Mouse (Mus musculus): Measurements from ENCODE around the gene Tnrc6b. TPM values are rescaled to one million over a fixed set of nuclear protein-coding genes. Genes with fewer than 3 reads are reported as not detected.

Gene Tnrc6b
- polyA plus RNA-seq, 1 experiment from 2014 or later, result 62.5 TPM

DNA sequence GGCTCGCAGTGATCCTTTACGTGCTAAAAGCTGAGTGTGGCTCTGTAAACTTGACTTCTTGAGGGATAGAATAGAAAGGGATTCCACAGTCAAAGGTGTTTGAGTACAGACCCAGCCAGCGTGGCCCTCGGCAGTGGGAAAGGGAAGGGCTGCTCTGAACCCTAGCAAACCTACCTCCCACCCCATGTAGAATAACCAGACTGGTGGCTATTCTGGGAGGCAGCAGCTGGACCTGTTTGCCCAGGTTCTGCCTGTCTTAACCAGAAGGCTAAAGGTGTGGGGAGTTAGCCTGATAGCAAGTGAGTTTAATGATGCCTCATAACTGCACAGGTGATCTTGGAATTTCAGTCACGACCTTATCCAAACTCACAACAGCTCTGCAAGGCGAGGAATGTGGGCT, 28.0 kb upstream of the Tnrc6b start:
- H3K4me3 ChIP-seq (replicated peaks), result no peak overlapping the region
- H3K9me3 ChIP-seq, result no peaks in the 10 kb centered on the region
- H3K9ac ChIP-seq, result no peak overlapping the region
- H3K36me3 ChIP-seq (replicated peaks), result no peaks in the 10 kb centered on the region
- peaks cover 39% of the 10 kb centered on the region for H3K4me1 ChIP-seq
- H3K27me3 ChIP-seq, result peaks cover 12% of the 10 kb centered on the region; the same call in 1 of the 2 replicates
- WGBS, result 88% methylated on average over 6 of the region's 6 CpGs
- no peak overlapping the region for H3K4me2 ChIP-seq
- no peak overlapping the region for H3K27ac ChIP-seq
- ATAC-seq (ENCODE audit: low FRiP score), result no peak

DNA sequence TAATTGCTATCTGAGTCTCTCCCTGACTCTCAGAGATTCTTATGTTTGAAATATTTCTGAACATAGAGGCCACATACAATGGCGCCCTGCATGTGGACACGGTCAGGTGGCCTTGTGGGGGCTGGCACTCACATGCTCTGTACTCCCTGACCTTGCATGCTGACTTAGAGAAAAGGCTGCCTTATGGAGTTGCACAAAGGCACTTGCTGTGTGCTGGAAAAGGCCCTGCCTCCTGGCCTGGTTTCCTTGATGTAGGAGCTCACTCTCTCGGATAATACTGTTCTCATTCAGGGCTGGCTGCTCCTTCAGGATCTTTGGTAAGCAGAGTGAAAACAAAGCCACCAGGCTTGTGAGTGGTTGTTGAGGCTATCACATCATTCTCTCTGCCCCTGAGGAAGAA, 27.1 kb upstream of the Tnrc6b start:
- no peaks in the 10 kb centered on the region for H3K36me3 ChIP-seq (replicated peaks)
- WGBS, result 47% methylated on average over 3 of the region's 3 CpGs
- H3K4me3 ChIP-seq (replicated peaks), result no peak overlapping the region
- ATAC-seq (ENCODE audit: low FRiP score), result no peak
- no peak overlapping the region for H3K27ac ChIP-seq
- peaks cover 12% of the 10 kb centered on the region; the same call in 1 of the 2 replicates for H3K27me3 ChIP-seq
- peaks cover 39% of the 10 kb centered on the region for H3K4me1 ChIP-seq
- no peak overlapping the region for H3K9ac ChIP-seq
- no peaks in the 10 kb centered on the region for H3K9me3 ChIP-seq
- no peak overlapping the region for H3K4me2 ChIP-seq

DNA sequence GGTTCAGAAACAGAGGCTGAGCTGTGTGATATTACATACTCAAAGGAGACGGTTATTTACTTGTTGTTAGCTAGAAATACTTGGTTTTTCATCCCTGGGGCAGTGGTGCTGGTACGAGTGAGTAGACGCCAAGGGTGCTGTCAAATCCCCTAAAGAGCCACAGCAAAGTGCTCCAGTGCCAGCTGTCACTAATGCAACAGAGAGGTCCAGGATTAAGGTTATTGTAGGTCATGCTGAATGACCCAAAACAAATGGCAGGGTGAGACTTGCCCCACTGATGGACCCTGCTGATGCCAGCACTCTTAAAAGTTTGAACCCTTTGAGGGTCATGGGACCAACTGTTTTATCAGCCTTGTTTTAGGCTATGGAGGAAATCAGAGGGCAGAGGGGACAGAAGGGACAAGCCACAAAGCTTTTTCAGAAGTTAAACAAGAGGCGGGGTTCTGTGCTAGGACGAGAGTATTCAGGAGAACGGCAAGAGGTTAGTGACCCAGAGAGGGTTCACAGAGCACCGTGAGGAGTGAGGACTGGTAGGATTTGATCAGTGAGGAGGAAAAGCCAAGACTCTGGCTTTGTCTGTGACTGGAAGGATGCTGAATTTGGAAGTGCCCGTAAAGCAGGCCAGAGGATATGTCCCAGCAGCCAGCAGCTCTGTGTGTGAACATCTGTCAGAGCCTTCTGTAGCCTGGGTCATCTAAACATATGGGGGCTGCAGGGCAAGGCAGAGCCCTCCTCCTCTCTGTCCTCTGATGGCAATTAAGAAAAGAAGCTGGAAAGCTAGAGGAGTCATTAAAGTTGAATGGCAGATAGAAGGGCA, 26.1 kb upstream of the Tnrc6b start:
- Histone ChIP-seq H3K9me3 (no peaks in the 10 kb centered on the region), H3K27me3 (peaks cover 15% of the 10 kb centered on the region; the same call in 1 of the 2 replicates), H3K4me2 (no peak overlapping the region), H3K9ac (no peak overlapping the region), H3K4me1 (peaks cover 32% of the 10 kb centered on the region), H3K4me3 (replicated peaks) (no peak overlapping the region), H3K27ac (peak overlapping the region; percentile 61; the same call in 1 of the 2 replicates), H3K36me3 (replicated peaks) (no peaks in the 10 kb centered on the region)
- WGBS, result 18% methylated on average over 8 of the region's 8 CpGs
- ATAC-seq (ENCODE audit: low FRiP score), result peak; percentile 9; the same call in 1 of the 2 replicates

DNA sequence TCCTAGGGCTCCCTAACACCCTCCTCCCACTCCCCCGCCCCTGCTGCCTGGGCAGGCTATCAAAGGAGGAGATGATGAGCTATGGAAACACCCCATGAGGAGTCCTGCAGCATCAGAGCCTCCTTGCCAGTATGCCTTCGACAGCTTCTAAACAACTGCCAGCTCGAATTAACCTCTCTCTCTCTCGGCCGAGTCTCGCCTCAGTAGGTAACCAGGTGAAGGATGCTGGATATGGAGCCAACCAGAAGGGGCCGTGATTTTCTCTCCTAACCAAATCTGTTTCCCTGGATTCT, 25.6 kb upstream of the Tnrc6b start:
- no peaks in the 10 kb centered on the region for H3K36me3 ChIP-seq (replicated peaks)
- peak; percentile 67 for ATAC-seq (ENCODE audit: low FRiP score)
- WGBS, result 40% methylated on average over 7 of the region's 7 CpGs
- H3K27me3 ChIP-seq, result peaks cover 17% of the 10 kb centered on the region; the same call in 1 of the 2 replicates
- no peaks in the 10 kb centered on the region for H3K9me3 ChIP-seq
- H3K9ac ChIP-seq, result no peak overlapping the region
- H3K4me3 ChIP-seq (replicated peaks), result no peak overlapping the region
- H3K4me1 ChIP-seq, result peaks cover 30% of the 10 kb centered on the region
- no peak overlapping the region for H3K4me2 ChIP-seq
- peak overlapping the region; percentile 61; the same call in 1 of the 2 replicates for H3K27ac ChIP-seq

DNA sequence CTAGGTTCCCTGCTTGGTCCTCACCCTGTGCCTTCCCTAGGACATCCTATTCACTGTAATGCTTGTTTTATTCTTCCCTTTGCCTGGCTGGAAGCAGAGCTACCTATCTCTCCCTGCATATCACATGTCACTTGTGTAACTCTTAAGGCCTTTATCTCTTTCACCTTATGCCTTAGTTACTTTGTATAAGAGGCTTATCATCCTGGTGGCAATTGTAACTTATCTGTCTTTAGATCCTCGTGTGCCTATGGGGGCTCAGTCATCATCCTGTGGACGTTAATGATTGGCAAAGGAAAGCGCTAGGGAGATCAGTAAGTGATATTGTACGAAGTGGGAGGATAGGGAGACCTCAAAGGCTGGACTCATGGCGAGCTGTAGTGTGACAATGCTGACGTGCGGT, 22.6 kb upstream of the Tnrc6b start:
- Histone ChIP-seq H3K9me3 (no peaks in the 10 kb centered on the region), H3K4me2 (no peak overlapping the region), H3K36me3 (replicated peaks) (no peaks in the 10 kb centered on the region), H3K27me3 (peaks cover 19% of the 10 kb centered on the region; the same call in 1 of the 2 replicates), H3K4me1 (peaks cover 38% of the 10 kb centered on the region), H3K27ac (no peak overlapping the region), H3K9ac (no peak overlapping the region), H3K4me3 (replicated peaks) (no peak overlapping the region)
- ATAC-seq (ENCODE audit: low FRiP score), result no peak
- 74% methylated on average over 7 of the region's 7 CpGs for WGBS

DNA sequence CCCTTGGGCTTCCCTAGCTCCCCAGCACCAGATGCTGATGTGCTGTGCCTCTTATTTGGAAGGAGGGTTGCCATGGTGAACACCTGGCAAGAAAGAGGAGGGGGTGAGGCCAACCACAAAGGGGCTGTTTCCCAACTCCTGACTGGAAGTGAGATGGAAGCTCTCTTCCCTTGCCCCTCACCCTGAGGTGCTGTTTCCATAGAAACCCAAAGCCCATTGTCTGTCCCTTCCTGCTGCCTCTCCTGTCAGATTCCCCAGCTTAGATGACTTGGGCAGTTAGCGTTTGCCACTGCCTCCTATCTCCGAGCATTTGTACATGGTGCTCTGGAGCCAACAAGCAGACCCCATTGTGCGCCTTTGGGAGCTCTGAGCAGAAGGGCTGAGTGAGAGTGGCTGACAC, 17.6 kb upstream of the Tnrc6b start:
- Histone ChIP-seq H3K4me1 (peaks cover 27% of the 10 kb centered on the region), H3K4me2 (no peak overlapping the region), H3K27ac (no peak overlapping the region), H3K36me3 (replicated peaks) (no peaks in the 10 kb centered on the region), H3K4me3 (replicated peaks) (no peak overlapping the region), H3K9me3 (no peaks in the 10 kb centered on the region), H3K27me3 (peaks cover 29% of the 10 kb centered on the region), H3K9ac (no peak overlapping the region; the same call in 1 of the 2 replicates)
- WGBS, result 22% methylated on average over 3 of the region's 3 CpGs
- ATAC-seq (ENCODE audit: low FRiP score), result no peak

DNA sequence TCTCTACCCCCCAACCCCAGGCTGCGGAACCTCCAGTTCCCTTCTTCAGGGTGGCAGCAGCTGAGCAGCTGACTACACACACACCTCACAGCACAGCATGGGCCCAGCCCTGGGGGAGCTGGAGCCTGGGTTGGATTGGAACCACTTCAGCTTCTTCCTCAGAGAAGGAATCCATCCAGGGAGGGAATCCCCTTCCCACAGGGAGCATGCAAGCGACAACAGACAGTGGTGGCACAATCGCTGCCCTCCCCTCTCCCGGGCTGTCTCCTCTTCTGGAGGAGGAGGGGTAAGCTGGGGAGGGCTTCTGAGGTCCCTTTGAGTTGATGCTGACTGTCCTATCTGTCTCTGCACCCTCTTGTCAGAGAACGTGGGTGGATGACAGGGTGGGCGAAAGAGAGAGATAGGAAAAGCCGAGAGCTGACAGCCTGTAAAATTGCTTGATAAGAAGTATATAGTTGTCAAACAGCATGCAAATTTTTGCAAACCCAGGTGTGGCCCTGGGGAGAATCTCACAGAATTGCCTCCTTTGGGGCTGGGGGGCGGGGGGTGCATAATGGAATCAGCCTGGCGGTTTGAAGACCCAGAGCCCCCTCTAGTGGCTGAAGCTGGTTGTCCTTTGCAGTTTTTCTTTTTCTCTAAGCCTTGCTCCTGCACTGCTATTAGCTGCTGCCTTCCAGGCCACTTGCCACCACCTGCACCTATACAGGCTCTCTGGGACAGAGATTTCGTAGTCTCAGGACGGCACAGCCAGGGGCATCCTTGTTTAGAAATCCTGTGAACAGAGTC, 16.8 kb upstream of the Tnrc6b start:
- Histone ChIP-seq H3K4me2 (peak overlapping the region; percentile 22), H3K27me3 (peaks cover 33% of the 10 kb centered on the region), H3K36me3 (replicated peaks) (no peaks in the 10 kb centered on the region), H3K9ac (no peak overlapping the region; the same call in 1 of the 2 replicates), H3K4me3 (replicated peaks) (no peak overlapping the region), H3K9me3 (no peaks in the 10 kb centered on the region), H3K27ac (no peak overlapping the region), H3K4me1 (peaks cover 27% of the 10 kb centered on the region)
- peak; percentile 30; the same call in 1 of the 2 replicates for ATAC-seq (ENCODE audit: low FRiP score)
- WGBS, result 24% methylated on average over 11 of the region's 11 CpGs

DNA sequence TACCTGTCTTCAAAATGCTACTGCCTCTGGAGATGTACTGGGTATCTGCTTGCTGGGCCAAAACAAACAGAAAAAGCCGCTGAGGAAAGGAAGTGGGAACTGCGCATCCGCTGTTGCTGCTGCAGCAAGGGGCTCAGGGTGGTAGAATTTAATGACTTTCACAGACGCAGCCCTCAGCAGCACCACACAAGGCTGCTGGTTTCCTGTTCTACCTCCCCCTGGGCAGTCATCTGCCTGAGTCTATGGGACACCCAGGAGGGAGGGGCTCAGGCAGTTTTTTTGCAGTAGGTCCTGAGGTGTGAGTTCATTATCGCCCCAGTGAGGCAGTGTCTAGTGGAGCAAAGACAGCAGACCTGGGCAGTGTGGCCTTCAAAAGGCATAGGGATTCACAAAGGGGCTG, 13.5 kb upstream of the Tnrc6b start:
- peaks cover 27% of the 10 kb centered on the region for H3K4me1 ChIP-seq
- ATAC-seq (ENCODE audit: low FRiP score), result no peak
- 0 out of 2 replicates have a peak overlapping the region, but pooled peaks have one; percentile 6 for H3K27ac ChIP-seq
- no peaks in the 10 kb centered on the region for H3K9me3 ChIP-seq
- WGBS, result 72% methylated on average over 5 of the region's 5 CpGs
- peaks cover 23% of the 10 kb centered on the region for H3K27me3 ChIP-seq
- no peak overlapping the region for H3K4me2 ChIP-seq
- H3K36me3 ChIP-seq (replicated peaks), result no peaks in the 10 kb centered on the region
- H3K4me3 ChIP-seq (replicated peaks), result no peak overlapping the region
- no peak overlapping the region for H3K9ac ChIP-seq

DNA sequence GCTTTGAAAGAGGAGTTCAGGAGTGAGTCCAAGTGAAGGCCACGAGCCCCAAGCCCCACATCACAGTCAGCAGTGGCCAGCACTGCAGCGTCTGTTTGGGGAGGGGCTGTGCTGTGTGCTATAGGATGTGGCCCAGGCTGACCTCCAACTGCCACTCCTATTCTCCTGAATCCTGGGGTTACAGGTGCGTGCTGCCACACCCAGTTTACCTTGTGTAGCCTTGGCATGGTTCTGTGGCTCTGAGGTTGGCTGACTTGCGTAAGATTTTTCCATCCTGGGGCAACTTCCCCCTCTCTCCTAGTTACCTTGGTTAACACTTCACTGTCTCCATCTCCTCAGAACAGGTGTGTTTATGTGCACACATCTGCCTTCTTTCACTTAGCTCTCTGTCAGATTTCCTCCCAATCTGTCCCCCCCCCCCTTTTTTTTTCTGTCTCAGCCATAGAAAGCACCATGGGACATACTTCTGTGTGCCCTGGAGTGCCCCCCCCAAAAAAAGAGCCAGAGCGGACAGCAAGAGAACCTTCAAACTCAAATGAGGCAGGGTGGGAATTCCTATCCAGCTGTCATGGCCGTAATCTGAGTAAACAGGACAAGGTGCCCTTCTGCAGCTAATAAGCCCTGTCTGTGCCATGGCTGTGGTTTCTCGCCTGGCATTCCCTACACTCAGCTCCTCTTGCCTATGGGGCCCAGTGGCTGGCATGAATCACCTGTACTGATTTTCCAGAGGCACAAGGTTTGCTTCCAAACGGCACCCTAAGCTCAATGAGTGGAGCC, 9.4 kb upstream of the Tnrc6b start:
- Histone ChIP-seq H3K9me3 (no peaks in the 10 kb centered on the region), H3K4me1 (peaks cover 21% of the 10 kb centered on the region), H3K27me3 (peaks cover 12% of the 10 kb centered on the region), H3K4me2 (no peak overlapping the region), H3K27ac (no peak overlapping the region), H3K36me3 (replicated peaks) (no peaks in the 10 kb centered on the region), H3K4me3 (replicated peaks) (no peak overlapping the region), H3K9ac (no peak overlapping the region)
- ATAC-seq (ENCODE audit: low FRiP score), result no peak
- 74% methylated on average over 8 of the region's 8 CpGs for WGBS

DNA sequence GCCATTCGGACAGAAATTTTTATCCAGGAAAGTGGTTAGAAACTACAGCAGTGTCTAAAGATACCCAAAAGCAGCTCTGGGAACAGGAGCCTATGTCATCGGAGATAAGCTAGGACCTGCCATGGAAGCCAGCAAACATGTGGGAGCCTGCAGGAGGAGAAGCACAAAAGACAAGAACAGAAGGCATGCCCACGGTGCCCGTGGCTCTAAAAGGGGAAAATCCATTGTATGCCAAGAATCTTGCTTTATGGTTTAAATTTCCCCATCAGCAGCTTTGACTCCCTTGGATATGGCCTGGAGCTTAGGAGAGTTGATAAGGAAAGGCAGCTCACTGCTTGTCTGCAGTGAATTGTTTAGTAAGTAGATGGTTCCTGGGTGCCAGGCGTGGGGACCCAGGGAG, 8.2 kb upstream of the Tnrc6b start:
- no peak overlapping the region for H3K27ac ChIP-seq

DNA sequence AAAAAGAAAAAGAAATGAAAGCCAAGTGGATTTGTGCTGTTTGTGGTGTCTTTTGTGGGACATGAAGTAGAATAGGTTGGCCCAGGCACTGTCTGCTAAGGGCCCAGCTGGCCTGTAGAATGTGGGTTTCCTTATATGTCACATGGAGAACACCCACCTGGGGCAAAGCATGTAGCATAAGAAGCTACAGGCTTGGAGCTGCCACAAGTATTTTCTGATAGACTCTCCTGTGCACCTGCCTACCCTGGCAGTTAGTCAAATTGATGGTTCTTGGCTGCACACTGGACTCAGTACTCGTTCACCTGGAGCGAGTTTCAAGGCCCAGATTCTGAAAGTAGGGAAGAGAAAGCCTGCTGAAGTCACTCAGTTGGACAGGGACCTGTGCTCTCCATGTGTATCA, 7.6 kb upstream of the Tnrc6b start:
- H3K27me3 ChIP-seq, result peaks cover 7% of the 10 kb centered on the region
- H3K4me2 ChIP-seq, result no peak overlapping the region
- H3K36me3 ChIP-seq (replicated peaks), result no peaks in the 10 kb centered on the region
- H3K4me1 ChIP-seq, result peaks cover 23% of the 10 kb centered on the region
- no peak overlapping the region for H3K27ac ChIP-seq
- no peak overlapping the region for H3K9ac ChIP-seq
- ATAC-seq (ENCODE audit: low FRiP score), result no peak
- H3K4me3 ChIP-seq (replicated peaks), result no peak overlapping the region
- 70% methylated on average over 2 of the region's 2 CpGs for WGBS
- no peaks in the 10 kb centered on the region for H3K9me3 ChIP-seq

More for the DNA sequence above, 8.2 kb upstream of the Tnrc6b start:
- ATAC-seq (ENCODE audit: low FRiP score), result no peak
- H3K36me3 ChIP-seq (replicated peaks), result no peaks in the 10 kb centered on the region
- H3K4me1 ChIP-seq, result peaks cover 27% of the 10 kb centered on the region
- H3K9me3 ChIP-seq, result no peaks in the 10 kb centered on the region
- H3K4me3 ChIP-seq (replicated peaks), result no peak overlapping the region
- WGBS, result 87% methylated on average over 5 of the region's 5 CpGs
- H3K27me3 ChIP-seq, result peaks cover 7% of the 10 kb centered on the region
- no peak overlapping the region for H3K9ac ChIP-seq
- no peak overlapping the region for H3K4me2 ChIP-seq

DNA sequence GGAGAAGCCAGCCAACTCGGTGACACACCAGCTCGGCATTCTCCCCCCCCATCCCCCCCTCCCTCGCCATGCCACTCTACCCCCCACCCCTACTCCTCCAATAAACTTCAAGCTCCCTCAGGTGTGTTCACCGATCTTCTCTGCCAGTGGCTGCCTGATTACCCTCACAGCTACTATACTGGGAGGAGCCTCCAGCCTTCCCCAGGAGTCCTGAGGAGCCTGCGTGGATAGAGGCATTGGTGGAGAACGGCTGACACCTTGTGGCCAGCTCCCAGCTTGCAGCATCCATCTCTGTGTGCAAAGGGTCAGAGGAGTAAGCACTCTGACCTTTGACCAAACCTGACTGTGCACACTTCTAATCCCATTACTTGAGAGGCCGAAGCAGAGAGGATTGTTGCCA, 6.8 kb upstream of the Tnrc6b start:
- H3K4me2 ChIP-seq, result no peak overlapping the region
- H3K9me3 ChIP-seq, result no peaks in the 10 kb centered on the region
- no peak overlapping the region for H3K9ac ChIP-seq
- H3K27me3 ChIP-seq, result peaks cover 3% of the 10 kb centered on the region
- peaks cover 23% of the 10 kb centered on the region for H3K4me1 ChIP-seq
- no peaks in the 10 kb centered on the region for H3K36me3 ChIP-seq (replicated peaks)
- 2% methylated on average over 7 of the region's 7 CpGs for WGBS
- H3K27ac ChIP-seq, result no peak overlapping the region
- ATAC-seq (ENCODE audit: low FRiP score), result peak; percentile 82
- no peak overlapping the region for H3K4me3 ChIP-seq (replicated peaks)
